Mouse (Mus musculus): ENCODE data around the gene Gm42372.
A peak's percentile ranks its signal among the peaks of the same experiment; 100 is the strongest.

DNA sequence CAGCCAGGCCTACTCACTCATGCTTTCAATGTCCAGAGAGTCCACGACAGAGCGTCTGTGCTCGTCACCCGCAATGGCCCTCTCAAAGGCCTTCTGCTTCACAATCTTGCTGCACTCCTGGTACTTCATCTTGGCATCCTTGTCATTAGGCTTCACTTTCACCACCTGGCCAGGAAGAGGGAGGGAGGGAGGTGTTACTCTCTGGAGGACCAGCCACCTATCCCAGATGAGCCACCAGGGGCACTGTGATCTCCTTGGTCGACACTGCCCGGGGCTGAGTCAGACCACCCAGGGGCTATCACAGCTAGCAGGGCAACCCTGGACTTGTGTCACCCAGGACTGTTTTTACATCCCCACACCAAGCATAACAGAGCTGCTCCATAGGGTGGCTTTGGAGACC is 32.5 kb downstream of the Gm42372 start:
- 0 out of 2 replicates have a peak, but pooled peaks have one; percentile 17 for TF ChIP-seq CTCF (IDR thresholded peaks at IDR 0.05; ENCODE audit: extremely low read depth, insufficient read depth, low read length)
- TF ChIP-seq POLR2A (IDR thresholded peaks at IDR 0.05; ENCODE audit: extremely low read depth, insufficient read depth, low read length), result no peak

All from cortical plate, adult 2 months (tissue).